Mouse (Mus musculus): ENCODE results near the gene Usp2. TPM values are rescaled to one million over a fixed set of nuclear protein-coding genes. Genes with fewer than 3 reads are reported as not detected.

Gene Usp2
- total RNA-seq, 1 experiment from 2014 or later, result 5.6 TPM

- ATAC-seq (replicated peaks; ENCODE audit: insufficient number of reproducible peaks, low FRiP score, low TSS enrichment, poor library complexity, severe bottlenecking), result no peak
Measured at GRCm38 (mm10) chr9:44044426-44045157, 22.2 kb upstream of the Usp2 start.

- ATAC-seq (replicated peaks; ENCODE audit: insufficient number of reproducible peaks, low FRiP score, low TSS enrichment, poor library complexity, severe bottlenecking), result no peak
Measured at GRCm38 (mm10) chr9:44045158-44045883, 21.5 kb upstream of the Usp2 start.

- no peak for ATAC-seq (replicated peaks; ENCODE audit: insufficient number of reproducible peaks, low FRiP score, low TSS enrichment, poor library complexity, severe bottlenecking)
Measured at GRCm38 (mm10) chr9:44045884-44046272, 20.9 kb upstream of the Usp2 start.

DNA sequence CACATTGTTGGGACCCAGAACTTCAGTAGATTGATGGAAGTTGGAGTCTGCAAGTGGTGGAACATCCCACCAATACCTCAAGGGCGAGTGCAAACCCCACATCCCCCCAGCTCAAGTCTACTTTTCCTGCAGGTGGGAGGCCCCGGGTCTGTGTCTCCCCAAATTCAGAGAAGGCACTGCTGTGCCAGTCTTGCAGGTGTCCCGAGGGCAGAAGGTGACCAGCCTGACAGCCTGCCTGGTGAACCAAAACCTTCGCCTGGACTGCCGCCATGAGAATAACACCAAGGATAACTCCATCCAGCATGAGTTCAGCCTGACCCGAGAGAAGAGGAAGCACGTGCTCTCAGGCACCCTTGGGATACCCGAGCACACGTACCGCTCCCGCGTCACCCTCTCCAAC lies 20.4 kb upstream of the Usp2 start:
- ATAC-seq (replicated peaks; ENCODE audit: insufficient number of reproducible peaks, low FRiP score, low TSS enrichment, poor library complexity, severe bottlenecking), result no peak

DNA sequence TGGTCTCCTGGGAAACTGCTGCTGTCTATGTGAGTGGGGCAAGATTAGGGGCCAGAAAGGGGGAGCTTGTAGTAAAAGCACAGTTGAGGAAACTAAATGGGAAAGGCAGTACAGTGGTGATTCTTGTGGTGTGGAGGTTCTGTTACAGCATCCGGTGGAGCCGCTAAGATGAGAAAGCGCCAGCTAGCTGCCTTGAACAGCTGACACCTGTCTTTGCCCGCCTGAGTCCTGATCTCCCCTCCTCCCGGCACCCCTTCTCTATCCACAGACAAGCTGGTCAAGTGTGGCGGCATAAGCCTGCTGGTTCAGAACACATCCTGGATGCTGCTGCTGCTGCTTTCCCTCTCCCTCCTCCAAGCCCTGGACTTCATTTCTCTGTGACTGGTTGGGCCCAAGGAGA lies 19.8 kb upstream of the Usp2 start:
- no peak for ATAC-seq (replicated peaks; ENCODE audit: insufficient number of reproducible peaks, low FRiP score, low TSS enrichment, poor library complexity, severe bottlenecking)

- no peak for ATAC-seq (replicated peaks; ENCODE audit: insufficient number of reproducible peaks, low FRiP score, low TSS enrichment, poor library complexity, severe bottlenecking)
Measured at GRCm38 (mm10) chr9:44047571-44048490, 19.0 kb upstream of the Usp2 start.

DNA sequence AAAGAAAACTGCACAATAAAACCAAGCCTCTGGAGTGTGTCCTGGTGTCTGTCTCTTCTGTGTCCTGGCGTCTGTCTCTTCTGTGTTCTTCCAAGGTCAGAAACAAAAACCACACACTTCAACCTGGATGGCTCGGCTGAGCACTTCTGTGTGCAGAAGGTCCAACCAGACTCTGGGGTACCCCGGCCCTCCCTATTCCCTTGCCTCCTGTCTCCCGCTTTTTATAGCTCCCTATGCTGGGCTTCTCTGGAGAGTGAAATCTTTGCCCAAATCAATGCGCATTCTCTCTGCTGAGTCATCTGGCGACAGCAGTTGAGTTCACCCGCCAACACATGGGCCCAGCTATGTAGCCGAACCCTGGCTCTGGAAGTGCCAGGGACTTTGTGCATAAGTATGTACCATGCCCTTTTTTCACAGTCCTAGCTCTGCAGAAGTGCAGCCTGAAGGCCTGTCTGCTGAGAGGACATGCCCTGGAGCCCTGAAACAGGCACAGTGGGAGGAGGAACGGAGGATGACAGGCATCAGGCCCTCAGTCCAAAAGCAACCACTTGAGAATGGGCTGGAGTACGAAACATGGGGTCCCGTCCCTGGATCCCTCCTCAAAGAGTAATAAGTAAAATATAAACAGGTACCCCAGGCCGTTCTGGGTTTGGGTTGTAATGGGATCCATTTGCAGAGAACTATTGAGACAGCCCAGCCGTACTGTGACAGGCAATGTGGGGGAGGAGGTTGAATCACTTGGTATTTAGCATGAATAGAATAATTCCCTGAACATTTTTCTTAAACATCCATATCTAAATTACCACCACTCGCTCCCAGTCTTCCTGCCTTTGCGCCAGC lies 18.1 kb upstream of the Usp2 start:
- no peak for ATAC-seq (replicated peaks; ENCODE audit: insufficient number of reproducible peaks, low FRiP score, low TSS enrichment, poor library complexity, severe bottlenecking)

- no peak for ATAC-seq (replicated peaks; ENCODE audit: insufficient number of reproducible peaks, low FRiP score, low TSS enrichment, poor library complexity, severe bottlenecking)
Measured at GRCm38 (mm10) chr9:44049381-44050165, 17.2 kb upstream of the Usp2 start.

DNA sequence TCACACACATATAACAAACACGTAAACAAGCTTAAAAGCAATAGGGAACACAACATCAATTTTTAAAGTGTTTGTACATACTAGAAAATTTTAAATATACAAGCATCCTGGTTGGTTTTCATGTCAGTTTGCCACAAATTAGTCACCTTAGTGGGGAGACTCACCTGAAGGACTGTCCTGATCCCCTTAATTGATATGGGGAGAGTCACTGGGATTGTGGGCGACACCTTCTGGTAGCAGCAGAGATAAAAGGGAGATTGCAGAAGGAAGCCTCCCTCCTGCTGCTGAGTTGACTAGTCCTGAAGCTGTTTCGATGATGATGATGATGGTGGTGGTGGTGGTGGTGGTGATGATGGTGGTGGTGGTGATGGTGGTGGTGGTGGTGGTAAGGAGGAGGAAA lies 14.0 kb upstream of the Usp2 start:
- ATAC-seq (replicated peaks; ENCODE audit: insufficient number of reproducible peaks, low FRiP score, low TSS enrichment, poor library complexity, severe bottlenecking), result no peak

DNA sequence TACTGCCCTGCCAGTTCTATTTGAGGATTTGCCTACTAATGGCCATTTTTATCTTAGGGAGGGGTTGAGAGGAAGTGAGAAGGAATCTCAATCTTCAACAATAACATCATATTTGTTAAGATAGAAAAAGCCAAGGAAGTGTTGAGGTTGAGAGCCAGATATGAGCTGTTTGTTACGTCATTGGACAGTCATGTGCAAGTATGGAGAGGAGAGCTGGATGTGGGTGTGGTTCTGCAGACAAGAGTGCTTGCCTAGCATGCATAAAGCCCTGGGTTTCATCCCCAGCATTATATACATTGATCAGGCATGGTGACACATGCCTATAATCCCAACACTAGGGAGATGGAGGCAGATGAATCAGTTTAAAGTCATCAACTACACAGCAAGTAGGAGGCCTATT lies 12.9 kb upstream of the Usp2 start:
- no peak for ATAC-seq (replicated peaks; ENCODE audit: insufficient number of reproducible peaks, low FRiP score, low TSS enrichment, poor library complexity, severe bottlenecking)

GRCm38 (mm10) chr9:44058606-44059005 lies 8.2 kb upstream of the Usp2 start:
- no peak for ATAC-seq (replicated peaks; ENCODE audit: insufficient number of reproducible peaks, low FRiP score, low TSS enrichment, poor library complexity, severe bottlenecking)

GRCm38 (mm10) chr9:44065177-44065576 lies 1.6 kb upstream of the Usp2 start:
- ATAC-seq (replicated peaks; ENCODE audit: insufficient number of reproducible peaks, low FRiP score, low TSS enrichment, poor library complexity, severe bottlenecking), result no peak

DNA sequence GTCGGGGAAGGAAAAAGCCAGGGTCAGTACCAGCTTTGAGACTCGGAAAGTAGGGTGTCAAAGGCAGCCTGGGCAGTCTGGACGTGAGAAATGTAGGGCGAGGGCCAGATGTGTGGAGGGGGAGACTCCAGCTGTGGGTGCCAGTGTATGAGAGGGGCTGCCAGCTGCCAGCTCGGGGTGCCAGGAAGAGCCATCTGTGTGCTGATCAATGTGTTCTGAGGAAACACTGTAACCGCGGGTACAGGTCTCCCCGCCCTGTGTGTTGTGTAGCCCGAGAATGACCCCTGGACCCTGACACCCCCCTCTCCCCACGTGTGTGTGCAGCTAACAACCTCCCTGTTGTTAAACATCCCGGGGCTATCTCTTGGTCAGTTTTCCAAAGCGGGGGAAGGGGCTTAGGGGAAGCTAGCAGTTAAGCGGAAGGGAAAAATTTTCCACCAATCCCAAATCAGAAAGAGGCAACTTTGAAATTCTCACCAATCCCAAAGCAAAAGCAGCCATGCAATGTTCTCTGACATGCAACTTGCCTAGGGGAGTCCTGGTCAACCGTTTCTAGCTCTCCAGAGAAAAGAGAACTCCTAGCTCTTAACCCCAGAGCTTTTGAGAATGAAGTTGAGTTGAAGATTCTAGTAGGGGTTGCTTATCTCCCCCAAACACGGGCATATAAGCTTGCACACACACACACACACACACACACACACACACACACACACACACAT lies 579 bp downstream of the Usp2 start:
- ATAC-seq (replicated peaks; ENCODE audit: insufficient number of reproducible peaks, low FRiP score, low TSS enrichment, poor library complexity, severe bottlenecking), result no peak

DNA sequence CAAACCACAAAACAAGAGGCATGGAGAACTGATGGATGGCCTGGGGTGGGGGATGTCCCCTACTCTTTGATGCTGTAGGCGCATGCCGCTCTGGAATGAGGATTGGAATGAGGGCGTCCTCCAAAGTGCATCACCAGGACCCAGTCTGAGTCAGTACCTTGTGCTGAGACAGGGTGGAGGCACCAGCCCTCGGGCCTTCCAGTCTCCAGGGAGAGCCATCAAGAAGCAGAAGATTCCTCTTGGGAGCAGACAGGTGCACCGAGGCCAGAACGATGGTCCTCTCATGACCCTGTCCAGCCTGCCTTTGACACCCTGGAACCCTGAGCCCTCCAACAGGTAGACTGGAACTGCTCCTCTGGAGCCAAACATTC lies 1.1 kb downstream of the Usp2 start:
- ATAC-seq (replicated peaks; ENCODE audit: insufficient number of reproducible peaks, low FRiP score, low TSS enrichment, poor library complexity, severe bottlenecking), result no peak

GRCm38 (mm10) chr9:44069252-44069651 lies 2.4 kb downstream of the Usp2 start:
- no peak for ATAC-seq (replicated peaks; ENCODE audit: insufficient number of reproducible peaks, low FRiP score, low TSS enrichment, poor library complexity, severe bottlenecking)

DNA sequence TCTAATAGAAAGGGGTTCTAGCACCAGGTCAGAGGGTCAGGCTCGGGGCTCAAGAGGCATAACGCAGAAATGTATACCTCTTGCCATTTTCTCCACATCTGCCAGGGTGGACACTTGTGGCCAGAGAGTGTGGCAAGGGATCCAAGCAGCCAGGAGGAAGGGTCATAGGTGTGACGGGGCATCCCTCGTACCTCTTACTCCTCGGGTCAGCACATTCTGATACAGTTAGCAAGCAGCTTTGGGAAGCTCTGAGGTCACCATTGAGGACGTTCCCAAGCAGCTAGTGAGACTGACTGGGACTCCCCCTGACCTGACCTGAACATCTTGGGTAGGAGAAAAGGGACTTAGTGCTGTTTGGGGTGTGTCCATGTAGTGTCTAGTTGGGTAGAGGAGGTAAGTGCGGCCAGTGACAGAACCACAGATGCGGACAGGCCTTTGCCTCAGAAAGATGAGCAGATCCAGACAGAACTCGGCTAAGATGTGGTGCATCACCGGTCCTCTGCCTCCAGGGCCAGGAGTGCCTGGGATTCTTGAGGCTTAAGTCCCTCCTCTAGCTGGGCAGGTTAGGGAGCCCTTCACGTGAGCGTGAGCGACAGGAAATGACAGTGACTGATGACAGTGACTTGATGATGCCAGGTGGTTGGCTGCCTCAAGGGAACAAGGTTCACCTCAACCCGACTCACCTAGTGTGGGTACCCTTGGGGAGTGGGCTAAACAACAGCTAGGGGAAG lies 3.5 kb downstream of the Usp2 start:
- ATAC-seq (replicated peaks; ENCODE audit: insufficient number of reproducible peaks, low FRiP score, low TSS enrichment, poor library complexity, severe bottlenecking), result no peak

- no peak for ATAC-seq (replicated peaks; ENCODE audit: insufficient number of reproducible peaks, low FRiP score, low TSS enrichment, poor library complexity, severe bottlenecking)
Measured at GRCm38 (mm10) chr9:44070844-44071231, 4.0 kb downstream of the Usp2 start.

All from monocyte, adult 5-6 weeks (primary cell).